In genomic region chr9:115858848-115859247, GRCm38 (mm10) we compare ENCODE assay signal across 8 mouse cellular contexts. TPM values are rescaled to one million over a fixed set of nuclear protein-coding genes. Genes with fewer than 3 reads are reported as not detected.
DNase-seq lines count a peak whose midpoint lies in the region; ATAC-seq and TF ChIP-seq lines count a peak whose summit lies in the region.

No protein-coding gene starts in this region.

- no peak overlapping the region for H3K9ac ChIP-seq in midbrain, postnatal 0 days (replicated peaks; ENCODE audit: low read length, poor library complexity, severe bottlenecking)
- no peak overlapping the region for H3K9ac ChIP-seq in midbrain, embryonic 11.5 days (ENCODE audit: low read length)

- TF ChIP-seq CTCF in midbrain, postnatal 0 days (IDR thresholded peaks at IDR 0.05), result peak; percentile 58
- peak; percentile 33; the same call in 1 of the 2 replicates for TF ChIP-seq CTCF in cortical plate, adult 2 months (IDR thresholded peaks at IDR 0.05; ENCODE audit: extremely low read depth, insufficient read depth, low read length)

- DNase-seq in heart, postnatal 10 days, result peak; percentile 12 to 18
- no peak for DNase-seq in heart, postnatal 36 days
- DNase-seq in midbrain, postnatal 0 days (ENCODE audit: low spot score), result peak; percentile 39
- no peak for DNase-seq in midbrain, embryonic 10.5 days (ENCODE audit: low spot score)
- peak; percentile 29 for DNase-seq in thymus, postnatal 14 days
- no peak for DNase-seq in midbrain, embryonic 11.5 days (ENCODE audit: low spot score, missing footprints)
- no peak for DNase-seq in neural tube, embryonic 10.5 days (ENCODE audit: extremely low spot score, low spot score)

- 73% methylated on average over 3 of the region's 3 CpGs for WGBS in midbrain, postnatal 0 days
- 97% methylated on average over 3 of the region's 3 CpGs for WGBS in midbrain, embryonic 10.5 days
- WGBS in midbrain, embryonic 11.5 days, result 80% methylated on average over 3 of the region's 3 CpGs

- no peak overlapping the region for H3K4me3 ChIP-seq in midbrain, postnatal 0 days (ENCODE audit: low read depth, low read length)
- no peak overlapping the region for H3K4me3 ChIP-seq in midbrain, embryonic 10.5 days
- no peak overlapping the region for H3K4me3 ChIP-seq in cortical plate, adult 2 months (ENCODE audit: insufficient read depth, low read length)
- H3K4me3 ChIP-seq in midbrain, embryonic 11.5 days (ENCODE audit: low read depth, low read length), result no peak overlapping the region

- no peak overlapping the region for H3K27ac ChIP-seq in midbrain, postnatal 0 days (ENCODE audit: low read depth, low read length)
- H3K27ac ChIP-seq in midbrain, embryonic 10.5 days (replicated peaks), result no peak overlapping the region
- H3K27ac ChIP-seq in cortical plate, adult 2 months (ENCODE audit: insufficient read depth, low read length), result no peak overlapping the region
- H3K27ac ChIP-seq in midbrain, embryonic 11.5 days (ENCODE audit: low read depth, low read length), result no peak overlapping the region

- no peak for TF ChIP-seq POLR2A in cortical plate, adult 2 months (IDR thresholded peaks at IDR 0.05; ENCODE audit: extremely low read depth, insufficient read depth, low read length)

- ATAC-seq in midbrain, postnatal 0 days (ENCODE audit: low FRiP score), result no peak
- ATAC-seq in midbrain, embryonic 11.5 days (ENCODE audit: low FRiP score), result no peak

- no peaks in the 10 kb centered on the region for H3K9me3 ChIP-seq in midbrain, postnatal 0 days (ENCODE audit: low read length)
- no peaks in the 10 kb centered on the region for H3K9me3 ChIP-seq in midbrain, embryonic 10.5 days (replicated peaks)
- no peaks in the 10 kb centered on the region for H3K9me3 ChIP-seq in midbrain, embryonic 11.5 days (ENCODE audit: control insufficient read depth, low read length)

- intact Hi-C loops in heart, postnatal 10 days (cut with DNase I), result loop anchor here (5.0 kb wide), 1 partner anchor 147 kb away; no protein-coding TSS in a partner anchor
- intact Hi-C loops in heart, postnatal 36 days (cut with DNase I), result no loop called here

- H3K4me2 ChIP-seq in midbrain, postnatal 0 days (ENCODE audit: low read depth, low read length, poor library complexity, severe bottlenecking), result no peak overlapping the region
- no peak overlapping the region for H3K4me2 ChIP-seq in midbrain, embryonic 11.5 days

- no peaks in the 10 kb centered on the region for H3K27me3 ChIP-seq in midbrain, postnatal 0 days (ENCODE audit: insufficient read depth, low read length)
- no peaks in the 10 kb centered on the region for H3K27me3 ChIP-seq in midbrain, embryonic 10.5 days (ENCODE audit: low read depth, poor library complexity, severe bottlenecking)
- H3K27me3 ChIP-seq in midbrain, embryonic 11.5 days (ENCODE audit: control insufficient read depth, insufficient read depth, low read length), result no peaks in the 10 kb centered on the region

- no peaks in the 10 kb centered on the region for H3K4me1 ChIP-seq in midbrain, postnatal 0 days (ENCODE audit: insufficient read depth, low read length)
- H3K4me1 ChIP-seq in midbrain, embryonic 10.5 days, result no peaks in the 10 kb centered on the region
- H3K4me1 ChIP-seq in cortical plate, adult 2 months (ENCODE audit: control insufficient read depth, insufficient read depth, low read length), result no peaks in the 10 kb centered on the region
- no peaks in the 10 kb centered on the region for H3K4me1 ChIP-seq in midbrain, embryonic 11.5 days (ENCODE audit: control insufficient read depth, insufficient read depth, low read length)

- no peaks in the 10 kb centered on the region for H3K36me3 ChIP-seq in midbrain, postnatal 0 days (ENCODE audit: insufficient read depth, low read length)
- H3K36me3 ChIP-seq in midbrain, embryonic 10.5 days, result no peaks in the 10 kb centered on the region
- no peaks in the 10 kb centered on the region for H3K36me3 ChIP-seq in midbrain, embryonic 11.5 days (ENCODE audit: control insufficient read depth, insufficient read depth, low read length)

RNA-seq across cellular contexts. Expression of gene Gadl1, which starts 50.4 kb away (rescaled TPM):
- total RNA-seq in heart, postnatal 10 days (2021), result under 1 TPM; 0.12 to 0.67 TPM
- total RNA-seq in heart, postnatal 36 days (2021), result not detected
- total RNA-seq in midbrain, postnatal 0 days (2014; rRNA removed), result 0.14 and 0.44 TPM in 2 replicates
- polyA plus RNA-seq in midbrain, postnatal 0 days (2015; fragmentation: Nextera tagmentation; extraction: Ambion mirVana), result 0.21 and 0.31 TPM in 2 replicates
- 0.16 and 0.54 TPM in 2 replicates for polyA plus RNA-seq in midbrain, embryonic 10.5 days (2016; fragmentation: Nextera tagmentation; extraction: Ambion mirVana)
- 0.35 and 0.45 TPM in 2 replicates for polyA plus RNA-seq in cortical plate, adult 2 months (2012; rRNA removed)
- polyA plus RNA-seq in midbrain, embryonic 11.5 days (2014; fragmentation: Nextera tagmentation; extraction: Ambion mirVana), result 0.26 and 0.31 TPM in 2 replicates

Comparison
In these comparisons a context has a peak if more than half of its experiments do, and no peak if none do; other contexts are left out.
1. DNase-seq: peak in heart, postnatal 10 days (2 of 2), midbrain, postnatal 0 days (single experiment) and thymus, postnatal 14 days (single experiment); none in heart, postnatal 36 days (0 of 2), midbrain, embryonic 10.5 days (single experiment), midbrain, embryonic 11.5 days (single experiment) and neural tube, embryonic 10.5 days (single experiment).